Mouse (Mus musculus) right cerebral cortex, adult 2 months (tissue): ENCODE measurements around the gene Csf3r.
A peak's percentile ranks its signal among the peaks of the same experiment; 100 is the strongest.

ENCODE experiments used
- DNase-seq, 2 experiments: peaks; one replicate each; pipeline ENCODE4 v3.0.0; 2021 to 2022; ENCODE audit warnings: low spot score in 2 of 2

The Csf3r gene

DNA sequence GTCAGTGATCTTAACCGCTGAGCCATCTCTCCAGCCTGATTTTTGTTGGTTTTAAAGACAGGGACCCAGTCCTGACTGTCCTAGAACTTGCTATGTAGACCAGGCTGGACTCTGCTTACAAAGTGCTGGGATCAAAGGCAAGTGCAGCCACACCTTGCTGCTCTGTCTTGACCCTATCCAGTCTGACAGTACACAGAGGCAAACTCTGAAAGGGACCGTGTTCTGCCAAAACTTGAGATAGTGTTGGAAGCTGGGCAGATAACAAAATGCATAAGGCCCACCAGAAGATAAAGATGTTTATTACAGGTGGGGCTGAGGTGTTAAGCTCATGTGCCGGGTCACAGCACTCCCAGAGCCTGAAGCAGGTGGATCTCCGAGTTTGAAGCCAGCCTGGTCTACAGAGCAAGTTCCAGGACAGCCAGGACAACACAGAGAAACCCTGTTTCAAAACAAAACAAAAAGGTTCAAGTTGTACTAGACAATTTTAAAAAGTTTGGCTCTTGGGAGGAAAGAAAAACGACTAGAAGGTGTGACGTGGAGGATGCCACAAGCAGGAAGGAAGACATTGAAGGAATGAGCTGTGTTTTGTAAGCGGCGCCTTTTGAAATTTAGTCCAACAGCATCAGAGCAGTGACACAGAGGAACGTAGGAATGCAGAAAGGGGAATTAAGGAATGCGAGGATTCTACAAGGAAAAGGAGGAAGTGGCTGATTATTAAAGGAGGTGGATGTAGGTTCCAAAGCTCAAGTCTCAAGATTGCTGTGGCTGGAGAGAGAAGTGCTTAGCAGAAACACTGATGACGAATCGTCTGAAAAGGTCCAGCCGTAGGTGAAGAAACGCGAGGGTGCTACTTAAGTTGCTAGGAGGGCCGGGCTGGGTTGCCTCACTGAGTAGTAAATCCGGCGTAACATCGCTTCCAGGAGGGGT lies 33.1 kb downstream of the Csf3r start:
- DNase-seq = no peak

DNA sequence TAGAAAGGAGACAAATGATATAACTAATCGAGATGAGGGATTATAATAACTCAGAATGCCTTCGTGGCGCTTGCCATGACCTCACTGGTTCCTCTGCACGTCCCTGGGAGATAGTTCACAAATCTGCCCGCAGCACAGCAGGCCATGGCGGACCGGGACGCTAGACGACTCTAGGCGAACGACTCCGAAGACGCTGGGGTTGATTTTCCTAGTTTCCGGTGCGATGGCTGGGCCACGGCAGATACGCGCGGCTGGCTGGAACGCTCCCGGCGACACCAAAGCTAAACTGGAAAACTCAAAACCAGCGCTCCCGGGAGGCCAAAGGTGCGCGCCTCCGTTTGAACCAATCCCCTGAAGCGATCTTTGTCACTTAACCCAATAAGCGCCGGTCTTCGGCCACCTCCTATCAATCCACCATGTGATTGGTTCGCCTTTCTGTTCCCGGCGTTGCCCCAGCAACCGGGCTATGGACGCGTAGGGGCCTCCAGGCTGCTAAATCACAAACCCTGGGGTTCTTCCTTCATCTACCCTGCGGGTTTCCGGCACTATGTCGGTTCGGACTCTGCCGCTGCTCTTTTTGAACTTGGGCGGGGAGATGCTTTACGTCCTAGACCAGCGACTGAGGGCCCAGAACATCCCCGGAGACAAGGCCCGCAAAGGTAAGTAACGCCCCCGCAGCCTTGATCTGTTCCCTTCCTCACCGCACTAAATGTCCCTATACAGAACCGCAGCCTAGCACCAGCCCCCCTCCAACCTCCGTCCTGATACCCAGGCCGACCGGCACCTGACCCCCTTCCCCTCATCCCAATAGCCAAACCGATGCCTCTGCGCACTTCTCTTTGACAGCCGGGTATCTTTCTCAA lies 34.0 kb downstream of the Csf3r start, which contains the start of gene Oscp1:
Gene Oscp1, plus strand, starts transcription at position 432 of the 863 bp plus-strand sequence.
- peak; percentile 94 to 96 for DNase-seq

GRCm38 (mm10) chr4:126058997-126059362 lies 34.6 kb downstream of the Csf3r start:
- peak; percentile 77 to 81 for DNase-seq

DNA sequence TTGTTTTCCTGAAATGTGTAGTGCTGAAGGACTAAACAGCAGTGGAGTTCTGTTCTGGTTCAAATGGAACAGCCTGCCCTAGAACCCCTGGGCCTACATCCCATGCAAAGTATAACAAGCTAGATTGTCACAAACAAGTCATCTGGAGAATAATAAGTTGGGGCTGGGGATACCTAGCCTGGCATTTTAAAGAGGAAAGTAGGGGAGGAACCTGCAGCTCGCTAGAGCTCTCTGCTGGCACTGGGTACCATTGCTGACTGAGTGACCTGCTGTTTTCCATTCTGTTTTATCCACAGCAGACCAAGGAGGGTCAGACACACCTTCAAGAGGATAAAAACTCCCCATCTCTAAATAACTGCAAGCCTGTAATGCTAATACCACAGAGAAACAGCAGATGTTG lies 38.5 kb downstream of the Csf3r start:
- DNase-seq = peak in 1 of 2 experiments; percentile 36

DNA sequence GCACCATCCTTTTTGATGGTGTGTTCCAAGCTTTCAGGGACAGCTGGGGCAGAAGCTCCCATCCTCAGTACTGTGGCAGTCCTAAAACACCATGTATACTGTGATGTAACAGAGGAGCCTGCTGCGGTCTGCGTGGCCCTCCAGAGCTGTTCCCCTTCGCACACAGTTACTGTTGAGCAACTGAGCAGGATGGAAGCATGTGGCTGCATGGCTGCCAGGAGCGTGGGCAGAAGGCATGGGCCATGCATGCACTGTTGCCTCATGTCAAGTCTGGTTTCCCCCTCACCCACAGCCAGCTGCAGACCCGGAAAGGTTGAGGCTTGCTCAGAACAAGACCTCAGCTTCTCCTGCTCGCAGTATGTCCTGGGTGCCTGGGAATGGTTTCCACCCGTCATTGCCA lies 40.9 kb downstream of the Csf3r start:
- peak in 1 of 2 experiments; percentile 20 for DNase-seq

- peak in 1 of 2 experiments; percentile 20 for DNase-seq
Observed at GRCm38 (mm10) chr4:126067401-126068077, 43.2 kb downstream of the Csf3r start.

- DNase-seq = no peak
Observed at GRCm38 (mm10) chr4:126068842-126069241, 44.5 kb downstream of the Csf3r start.

GRCm38 (mm10) chr4:126077833-126078232 lies 53.5 kb downstream of the Csf3r start:
- DNase-seq = no peak

GRCm38 (mm10) chr4:126079266-126079665 lies 54.9 kb downstream of the Csf3r start:
- DNase-seq = no peak

GRCm38 (mm10) chr4:126081601-126082000 lies 57.3 kb downstream of the Csf3r start:
- no peak for DNase-seq

GRCm38 (mm10) chr4:126083021-126083420 lies 58.7 kb downstream of the Csf3r start:
- no peak for DNase-seq

DNA sequence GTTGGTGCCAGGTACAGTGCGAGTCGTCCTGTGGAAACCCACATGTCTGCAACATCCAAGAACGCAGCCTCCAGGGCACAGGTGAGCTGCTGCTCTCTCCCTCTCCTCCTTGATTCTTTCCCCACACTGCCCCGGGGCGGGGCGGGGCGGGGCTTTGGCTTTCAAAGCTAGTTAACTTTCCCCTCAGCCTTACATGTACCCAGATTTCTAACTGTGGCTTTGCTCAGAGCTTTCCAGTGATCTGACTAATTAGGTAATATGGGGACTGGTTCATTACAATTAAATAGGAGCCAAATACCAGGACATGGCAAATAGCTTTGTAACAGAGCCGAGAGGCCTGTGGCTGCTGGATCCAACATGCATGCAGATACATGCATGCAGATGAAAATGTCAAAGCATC lies 60.0 kb downstream of the Csf3r start:
- DNase-seq = no peak

DNA sequence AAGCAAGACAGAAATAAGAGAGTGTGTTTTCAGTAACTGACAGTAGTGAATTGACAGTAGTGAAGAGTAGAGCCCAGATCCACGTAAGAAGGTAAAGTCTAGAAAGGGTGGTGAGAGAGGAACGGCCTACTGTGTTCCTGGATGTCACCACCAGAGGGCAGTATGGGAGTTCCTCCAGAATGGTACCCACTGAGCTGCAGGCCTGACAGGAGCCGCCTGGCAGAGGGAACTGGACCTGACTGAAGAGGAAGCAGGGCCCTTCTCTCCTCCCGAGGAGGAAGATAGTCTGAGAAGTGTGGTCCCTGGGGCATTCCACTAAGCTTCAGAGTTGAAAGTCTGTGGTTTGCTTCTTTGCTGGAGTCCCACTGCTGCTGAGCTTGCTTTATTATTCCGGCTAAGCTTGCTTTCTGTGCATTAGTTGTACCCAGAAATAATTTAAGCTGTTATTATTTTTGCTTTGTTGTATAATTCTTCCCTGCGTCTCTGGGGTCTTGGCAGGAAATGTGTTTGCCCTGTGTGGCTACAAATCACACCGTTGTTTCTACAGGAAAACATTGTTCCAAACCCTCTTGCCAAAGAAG lies 61.7 kb downstream of the Csf3r start:
- peak; percentile 79 to 81 for DNase-seq

DNA sequence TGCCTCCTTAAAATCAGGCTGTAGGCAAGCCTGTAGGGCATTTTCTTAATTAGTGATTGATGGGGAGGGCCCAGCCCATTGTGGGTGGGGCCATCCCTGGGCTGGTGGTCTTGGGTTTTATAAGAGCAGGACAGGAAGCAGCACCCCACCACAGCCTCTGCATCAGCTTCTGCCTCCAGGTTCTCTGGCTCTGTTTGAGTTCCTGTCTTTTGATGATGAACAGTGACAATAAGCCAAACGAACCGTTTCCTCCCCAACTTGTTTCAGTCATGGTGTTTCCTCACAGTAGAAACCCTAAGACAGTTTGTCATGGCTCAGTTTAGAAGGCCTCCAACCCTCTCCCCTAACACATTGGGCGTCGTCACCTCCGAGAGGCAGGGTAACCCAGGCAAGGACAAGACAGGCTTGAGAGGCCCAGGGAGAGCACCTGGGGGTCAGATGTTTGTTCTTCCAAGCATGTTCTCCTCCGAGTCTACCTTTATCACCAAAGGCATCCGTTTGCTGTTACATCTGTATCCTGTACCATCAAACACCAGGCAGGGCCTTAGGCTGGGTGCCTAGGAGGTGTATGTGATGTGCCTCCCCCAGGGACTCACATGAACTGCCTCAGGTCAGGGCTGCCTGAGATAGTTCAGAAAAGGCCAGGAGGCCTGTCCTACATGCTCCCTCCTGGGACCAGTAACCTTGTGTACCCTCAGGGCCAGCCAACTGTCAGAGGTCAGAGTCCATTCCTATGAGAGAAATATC lies 65.9 kb downstream of the Csf3r start:
- DNase-seq = no peak

- DNase-seq = no peak
Observed at GRCm38 (mm10) chr4:126090848-126091124, 66.4 kb downstream of the Csf3r start.

- DNase-seq = no peak
Observed at GRCm38 (mm10) chr4:126091873-126092272, 67.5 kb downstream of the Csf3r start.
